Mouse (Mus musculus) mouse trophoblast stem cell (cell line): ENCODE measurements around the gene Zkscan4.
"Not testable (repeated sequence)": the region's sequence is repeated elsewhere in the genome, so short reads cannot be mapped to it uniquely, and the experiment has no call there.

Experiments
- in situ Hi-C, 2 experiments: fragments of 300-500 bp; cut with MseI, MboI; formaldehyde crosslinking; loops; 2 replicates in 1 of 2; 3 replicates in 1 of 2; pipeline ENCODE4 v1.15.1; 2025

Gene Zkscan4

GRCm38 (mm10) chr13:21478759-21479670 lies at the start of gene Zkscan4, which contains the start of gene Gm10065:
Gene Zkscan4, plus strand, starts transcription at chr13:21478907.
Gene Gm10065, minus strand, starts transcription at chr13:21479441.
- in situ Hi-C loops = not testable (repeated sequence)

GRCm38 (mm10) chr13:21435476-21435875 lies 43.2 kb upstream of the Zkscan4 start:
- in situ Hi-C loops = no loop called here

GRCm38 (mm10) chr13:21440503-21441206 lies 38.1 kb upstream of the Zkscan4 start, which contains the start of gene Pgbd1:
Gene Pgbd1, minus strand, starts transcription at chr13:21441058.
- in situ Hi-C loops = no loop called here

- in situ Hi-C loops = no loop called here
These were observed 37.5 kb upstream of the Zkscan4 start for GRCm38 (mm10) chr13:21441207-21441572.

GRCm38 (mm10) chr13:21446796-21447195 lies 31.9 kb upstream of the Zkscan4 start:
- in situ Hi-C loops = no loop called here

- in situ Hi-C loops = no loop called here
These were observed 30.7 kb upstream of the Zkscan4 start for GRCm38 (mm10) chr13:21447856-21448614.

- in situ Hi-C loops = no loop called here
These were observed 25.7 kb upstream of the Zkscan4 start for GRCm38 (mm10) chr13:21453042-21453441.

- in situ Hi-C loops = no loop called here
These were observed 25.3 kb upstream of the Zkscan4 start, which contains the start of gene Zscan26 for GRCm38 (mm10) chr13:21453449-21453848. Gene Zscan26, minus strand, starts transcription at chr13:21453730.

- in situ Hi-C loops = no loop called here
These were observed 24.6 kb upstream of the Zkscan4 start for GRCm38 (mm10) chr13:21454133-21454532.

GRCm38 (mm10) chr13:21456347-21456746 lies 22.4 kb upstream of the Zkscan4 start:
- in situ Hi-C loops = no loop called here

GRCm38 (mm10) chr13:21462516-21462915 lies 16.2 kb upstream of the Zkscan4 start:
- in situ Hi-C loops = not testable (repeated sequence)

- in situ Hi-C loops = no loop called here
These were observed 11.4 kb upstream of the Zkscan4 start for GRCm38 (mm10) chr13:21467336-21467735.

GRCm38 (mm10) chr13:21468061-21469019 lies 10.4 kb upstream of the Zkscan4 start, which contains the start of gene Nkapl:
Gene Nkapl, minus strand, starts transcription at chr13:21468509.
- in situ Hi-C loops = no loop called here

GRCm38 (mm10) chr13:21469097-21469496 lies 9.6 kb upstream of the Zkscan4 start:
- in situ Hi-C loops = no loop called here

GRCm38 (mm10) chr13:21472427-21472826 lies 6.3 kb upstream of the Zkscan4 start:
- in situ Hi-C loops = no loop called here

- in situ Hi-C loops = no loop called here
These were observed 8.2 kb downstream of the Zkscan4 start for GRCm38 (mm10) chr13:21486881-21487280.

- in situ Hi-C loops = no loop called here
These were observed 14.1 kb downstream of the Zkscan4 start for GRCm38 (mm10) chr13:21492847-21493246.

- in situ Hi-C loops = no loop called here
These were observed 16.4 kb downstream of the Zkscan4 start, which contains the start of gene AK157302 for GRCm38 (mm10) chr13:21495080-21495479. Gene AK157302, plus strand, starts transcription at chr13:21495223.

- in situ Hi-C loops = not testable (repeated sequence)
These were observed 22.5 kb downstream of the Zkscan4 start, which contains the start of gene Gm11273 for GRCm38 (mm10) chr13:21501182-21501581. Gene Gm11273, minus strand, starts transcription at chr13:21501418.

GRCm38 (mm10) chr13:21502296-21502695 lies 23.6 kb downstream of the Zkscan4 start:
- in situ Hi-C loops = no loop called here
